Mouse (Mus musculus): ENCODE data around the gene Tlcd2. TPM values are rescaled to one million over a fixed set of nuclear protein-coding genes. Genes with fewer than 3 reads are reported as not detected.

Gene Tlcd2
- polyA plus RNA-seq, 1 experiment from 2014 or later = 8.9 TPM

- Histone ChIP-seq H3K27me3 (ENCODE audit: control insufficient read depth, insufficient read depth, low read length) (no peaks in the 10 kb centered on the region), H3K4me2 (no peak overlapping the region), H3K9ac (ENCODE audit: low read length) (no peak overlapping the region), H3K36me3 (ENCODE audit: control insufficient read depth, insufficient read depth, low read length) (peaks cover 81% of the 10 kb centered on the region), H3K4me1 (ENCODE audit: control insufficient read depth, insufficient read depth, low read length) (no peaks in the 10 kb centered on the region), H3K9me3 (ENCODE audit: control insufficient read depth, low read length) (no peaks in the 10 kb centered on the region), H3K27ac (ENCODE audit: low read depth, low read length) (no peak overlapping the region), H3K4me3 (ENCODE audit: low read depth, low read length) (no peak overlapping the region)
- DNase-seq (ENCODE audit: low spot score, missing footprints) (no peak), ATAC-seq (ENCODE audit: low FRiP score) (no peak)
- 93% methylated on average over 10 of the region's 10 CpGs for WGBS
Measured at GRCm38 (mm10) chr11:75494296-75495049, 33.0 kb downstream of the Tlcd2 start.

- DNase-seq (ENCODE audit: low spot score, missing footprints) (no peak), ATAC-seq (ENCODE audit: low FRiP score) (no peak)
- Histone ChIP-seq H3K4me3 (ENCODE audit: low read depth, low read length) (no peak overlapping the region), H3K4me2 (no peak overlapping the region), H3K9me3 (ENCODE audit: control insufficient read depth, low read length) (no peaks in the 10 kb centered on the region), H3K27me3 (ENCODE audit: control insufficient read depth, insufficient read depth, low read length) (no peaks in the 10 kb centered on the region), H3K36me3 (ENCODE audit: control insufficient read depth, insufficient read depth, low read length) (peaks cover 85% of the 10 kb centered on the region), H3K27ac (ENCODE audit: low read depth, low read length) (no peak overlapping the region), H3K9ac (ENCODE audit: low read length) (no peak overlapping the region), H3K4me1 (ENCODE audit: control insufficient read depth, insufficient read depth, low read length) (no peaks in the 10 kb centered on the region)
- 93% methylated on average over 1 of the region's 1 CpGs for WGBS
Measured at GRCm38 (mm10) chr11:75498126-75498525, 36.6 kb downstream of the Tlcd2 start.

GRCm38 (mm10) chr11:75508162-75508561 lies 46.6 kb downstream of the Tlcd2 start:
- WGBS = 94% methylated on average over 4 of the region's 4 CpGs
- ATAC-seq (ENCODE audit: low FRiP score) (no peak), DNase-seq (ENCODE audit: low spot score, missing footprints) (peak; percentile 83)
- H3K4me1 ChIP-seq (ENCODE audit: control insufficient read depth, insufficient read depth, low read length) = peaks cover 13% of the 10 kb centered on the region
- H3K4me3 ChIP-seq (ENCODE audit: low read depth, low read length) = no peak overlapping the region
- peaks cover 39% of the 10 kb centered on the region for H3K36me3 ChIP-seq (ENCODE audit: control insufficient read depth, insufficient read depth, low read length)
- no peak overlapping the region for H3K4me2 ChIP-seq
- H3K27ac ChIP-seq (ENCODE audit: low read depth, low read length) = no peak overlapping the region
- H3K9me3 ChIP-seq (ENCODE audit: control insufficient read depth, low read length) = no peaks in the 10 kb centered on the region
- H3K27me3 ChIP-seq (ENCODE audit: control insufficient read depth, insufficient read depth, low read length) = no peaks in the 10 kb centered on the region
- H3K9ac ChIP-seq (ENCODE audit: low read length) = no peak overlapping the region

GRCm38 (mm10) chr11:75508904-75509303 lies 47.4 kb downstream of the Tlcd2 start:
- WGBS = 89% methylated on average over 8 of the region's 8 CpGs
- no peak overlapping the region for H3K4me2 ChIP-seq
- no peak overlapping the region for H3K27ac ChIP-seq (ENCODE audit: low read depth, low read length)
- no peaks in the 10 kb centered on the region for H3K9me3 ChIP-seq (ENCODE audit: control insufficient read depth, low read length)
- no peaks in the 10 kb centered on the region for H3K27me3 ChIP-seq (ENCODE audit: control insufficient read depth, insufficient read depth, low read length)
- H3K36me3 ChIP-seq (ENCODE audit: control insufficient read depth, insufficient read depth, low read length) = peaks cover 33% of the 10 kb centered on the region
- ATAC-seq (ENCODE audit: low FRiP score) (no peak), DNase-seq (ENCODE audit: low spot score, missing footprints) (peak; percentile 81)
- H3K4me1 ChIP-seq (ENCODE audit: control insufficient read depth, insufficient read depth, low read length) = peaks cover 13% of the 10 kb centered on the region
- no peak overlapping the region for H3K4me3 ChIP-seq (ENCODE audit: low read depth, low read length)
- no peak overlapping the region for H3K9ac ChIP-seq (ENCODE audit: low read length)

- H3K36me3 ChIP-seq (ENCODE audit: control insufficient read depth, insufficient read depth, low read length) = peaks cover 24% of the 10 kb centered on the region
- peak within 1 kb of the TSS; percentile 41 for H3K4me3 ChIP-seq (ENCODE audit: low read depth, low read length)
- H3K9ac ChIP-seq (ENCODE audit: low read length) = peak within 1 kb of the TSS; percentile 64
- WGBS = 2% methylated on average over 43 of the region's 43 CpGs
- H3K4me2 ChIP-seq = peak within 1 kb of the TSS; percentile 95
- DNase-seq (ENCODE audit: low spot score, missing footprints) (no peak), ATAC-seq (ENCODE audit: low FRiP score) (peak; percentile 84)
- no peaks in the 10 kb centered on the region for H3K9me3 ChIP-seq (ENCODE audit: control insufficient read depth, low read length)
- peaks cover 13% of the 10 kb centered on the region for H3K4me1 ChIP-seq (ENCODE audit: control insufficient read depth, insufficient read depth, low read length)
- H3K27ac ChIP-seq (ENCODE audit: low read depth, low read length) = peak within 1 kb of the TSS; percentile 44
- H3K27me3 ChIP-seq (ENCODE audit: control insufficient read depth, insufficient read depth, low read length) = no peaks in the 10 kb centered on the region
Measured at GRCm38 (mm10) chr11:75509741-75510626, 48.5 kb downstream of the Tlcd2 start, which contains the start of gene Rilp. TSS of gene Rilp (plus strand) at chr11:75510094.

GRCm38 (mm10) chr11:75510627-75510993 lies 49.1 kb downstream of the Tlcd2 start:
- ATAC-seq (ENCODE audit: low FRiP score) = peak; percentile 92
- Histone ChIP-seq H3K4me2 (peak overlapping the region; percentile 95), H3K9me3 (ENCODE audit: control insufficient read depth, low read length) (no peaks in the 10 kb centered on the region), H3K4me1 (ENCODE audit: control insufficient read depth, insufficient read depth, low read length) (peaks cover 13% of the 10 kb centered on the region), H3K9ac (ENCODE audit: low read length) (peak overlapping the region; percentile 64), H3K27ac (ENCODE audit: low read depth, low read length) (no peak overlapping the region), H3K4me3 (ENCODE audit: low read depth, low read length) (peak overlapping the region; percentile 41), H3K36me3 (ENCODE audit: control insufficient read depth, insufficient read depth, low read length) (peaks cover 20% of the 10 kb centered on the region), H3K27me3 (ENCODE audit: control insufficient read depth, insufficient read depth, low read length) (no peaks in the 10 kb centered on the region)
- 2% methylated on average over 24 of the region's 24 CpGs for WGBS
- DNase-seq (ENCODE audit: low spot score, missing footprints) = peak; percentile 99

- Histone ChIP-seq H3K27me3 (ENCODE audit: control insufficient read depth, insufficient read depth, low read length) (no peaks in the 10 kb centered on the region), H3K36me3 (ENCODE audit: control insufficient read depth, insufficient read depth, low read length) (peaks cover 15% of the 10 kb centered on the region), H3K9me3 (ENCODE audit: control insufficient read depth, low read length) (no peaks in the 10 kb centered on the region), H3K27ac (ENCODE audit: low read depth, low read length) (no peak overlapping the region), H3K9ac (ENCODE audit: low read length) (no peak overlapping the region), H3K4me2 (no peak overlapping the region), H3K4me1 (ENCODE audit: control insufficient read depth, insufficient read depth, low read length) (peaks cover 13% of the 10 kb centered on the region), H3K4me3 (ENCODE audit: low read depth, low read length) (no peak overlapping the region)
- ATAC-seq (ENCODE audit: low FRiP score) (no peak), DNase-seq (ENCODE audit: low spot score, missing footprints) (no peak)
- WGBS = 91% methylated on average over 6 of the region's 6 CpGs
Measured at GRCm38 (mm10) chr11:75511213-75511612, 49.7 kb downstream of the Tlcd2 start.

- H3K27me3 ChIP-seq (ENCODE audit: control insufficient read depth, insufficient read depth, low read length) = no peaks in the 10 kb centered on the region
Measured at GRCm38 (mm10) chr11:75512301-75513018, 50.9 kb downstream of the Tlcd2 start.

More at GRCm38 (mm10) chr11:75512301-75513018, 50.9 kb downstream of the Tlcd2 start:
- peaks cover 11% of the 10 kb centered on the region; the same call in 1 of the 2 replicates for H3K36me3 ChIP-seq (ENCODE audit: control insufficient read depth, insufficient read depth, low read length)
- H3K4me2 ChIP-seq = no peak overlapping the region
- peaks cover 13% of the 10 kb centered on the region for H3K4me1 ChIP-seq (ENCODE audit: control insufficient read depth, insufficient read depth, low read length)
- H3K9me3 ChIP-seq (ENCODE audit: control insufficient read depth, low read length) = no peaks in the 10 kb centered on the region
- no peak overlapping the region for H3K27ac ChIP-seq (ENCODE audit: low read depth, low read length)
- WGBS = 85% methylated on average over 9 of the region's 9 CpGs
- DNase-seq (ENCODE audit: low spot score, missing footprints) (peak; percentile 62), ATAC-seq (ENCODE audit: low FRiP score) (no peak)
- H3K4me3 ChIP-seq (ENCODE audit: low read depth, low read length) = no peak overlapping the region
- no peak overlapping the region for H3K9ac ChIP-seq (ENCODE audit: low read length)
